Mouse (Mus musculus) large intestine, adult 2 months (tissue): Measurements from ENCODE around the gene Sh2d3c. TPM values are rescaled to one million over a fixed set of nuclear protein-coding genes. Genes with fewer than 3 reads are reported as not detected.
A peak's percentile ranks its signal among the peaks of the same experiment; 100 is the strongest.

Experiments used
- DNase-seq: peaks from one replicate; pipeline ENCODE4 v3.0.0-alpha.2; 2012; ENCODE audit warnings: low read depth, low spot score
- WGBS: fragments of 180-500 bp; shearing (Covaris S2); methylation state at CpG from one replicate; pipeline ENCODE4 v1.1.7; 2018; 5-methylcytosine and 5-hydroxymethylcytosine counted together
- polyA plus RNA-seq: library from polyadenylated mRNA; depleted of rRNA; stranded (reverse); fragments of >200 nt; gene quantifications from 2 replicates; pipeline ENCODE4 v1.2.3, GENCODE M21; 2012; rRNA removed

Gene Sh2d3c
- polyA plus RNA-seq, 1 experiment = 8.4 TPM

GRCm38 (mm10) chr2:32775359-32776074 is 54.7 kb downstream of the Sh2d3c start, which contains the start of the genes Ttc16 and Ptrh1:
Gene Ttc16, minus strand, starts transcription at chr2:32775633.
Gene Ptrh1, plus strand, starts transcription at chr2:32775786.
- WGBS = under 1% methylated on average over 46 of the region's 46 CpGs
- peak; percentile 91 for DNase-seq

DNA sequence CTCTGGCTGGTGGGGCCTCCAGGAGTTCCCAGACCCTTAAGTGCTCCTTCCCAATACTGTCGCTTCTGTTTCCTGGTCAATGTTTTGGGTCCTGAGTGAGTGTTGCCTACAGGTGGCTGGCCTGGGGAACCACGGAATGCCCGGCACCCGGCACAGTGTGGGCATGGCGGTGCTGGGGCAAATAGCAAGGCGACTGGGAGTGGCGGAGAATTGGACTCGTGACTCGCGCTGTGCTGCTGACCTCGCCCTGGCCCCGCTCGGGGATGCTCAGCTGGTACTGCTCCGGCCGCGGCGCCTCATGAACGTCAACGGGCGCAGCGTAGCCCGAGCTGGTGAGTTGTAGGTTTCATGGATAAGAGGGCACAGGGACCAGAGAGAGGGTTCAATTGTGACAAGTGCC is 55.3 kb downstream of the Sh2d3c start:
- DNase-seq = no peak

DNA sequence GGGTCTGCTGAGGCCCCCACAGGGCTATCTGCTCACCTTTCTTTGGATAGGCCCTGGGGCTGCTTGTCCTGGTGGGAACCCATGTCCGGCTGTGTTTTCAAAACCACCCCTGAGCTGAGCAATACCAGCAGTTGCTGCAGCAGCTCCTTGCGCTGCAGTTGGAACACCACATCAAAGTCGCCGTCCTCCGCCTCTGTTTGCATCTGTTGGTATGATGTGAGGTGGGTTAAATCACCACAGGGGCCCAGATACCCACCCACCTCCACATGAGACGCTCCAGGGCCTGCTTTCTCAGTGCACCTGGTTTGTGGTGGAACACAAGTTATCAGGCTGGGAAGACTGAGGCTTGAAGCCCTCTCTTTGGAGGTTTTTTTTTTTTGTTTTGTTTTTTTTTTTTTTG is 57.2 kb downstream of the Sh2d3c start:
- WGBS = 96% methylated on average over 6 of the region's 6 CpGs
- DNase-seq = no peak

More for the DNA sequence above, 55.3 kb downstream of the Sh2d3c start:
- WGBS = 21% methylated on average over 22 of the region's 22 CpGs

- 17% methylated on average over 8 of the region's 8 CpGs for WGBS
- no peak for DNase-seq
Observed at GRCm38 (mm10) chr2:32779131-32779530, 58.3 kb downstream of the Sh2d3c start.

GRCm38 (mm10) chr2:32779714-32780113 is 58.9 kb downstream of the Sh2d3c start:
- WGBS = 91% methylated on average over 6 of the region's 6 CpGs
- no peak for DNase-seq

GRCm38 (mm10) chr2:32781710-32782109 is 60.9 kb downstream of the Sh2d3c start:
- WGBS = 61% methylated on average over 6 of the region's 6 CpGs
- no peak for DNase-seq

- WGBS = 62% methylated on average over 4 of the region's 4 CpGs
Observed at GRCm38 (mm10) chr2:32784048-32784681, 63.3 kb downstream of the Sh2d3c start, which contains the start of gene Cfap157. Gene Cfap157, minus strand, starts transcription at chr2:32784428.

DNA sequence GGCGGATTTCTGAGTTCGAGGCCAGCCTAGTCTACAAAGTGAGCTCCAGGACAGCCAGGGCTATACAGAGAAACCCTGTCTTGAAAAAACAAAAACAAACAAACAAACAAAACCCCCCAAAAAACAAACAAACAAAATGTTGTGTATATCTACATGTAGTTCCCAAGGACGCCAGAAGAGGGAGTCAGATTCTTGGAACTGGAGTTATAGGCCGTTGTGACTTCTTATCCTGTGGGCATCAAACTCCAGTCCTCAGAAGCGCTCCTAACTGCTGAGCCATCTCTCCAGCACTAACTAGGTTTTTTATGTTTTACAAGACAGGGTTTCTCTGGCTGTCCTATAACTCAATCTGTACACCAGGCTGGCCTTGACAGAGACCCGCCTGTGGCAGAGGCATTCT is 66.3 kb downstream of the Sh2d3c start:
- 70% methylated on average over 6 of the region's 6 CpGs for WGBS
- no peak for DNase-seq

More at GRCm38 (mm10) chr2:32784048-32784681, 63.3 kb downstream of the Sh2d3c start, which contains the start of gene Cfap157:
- no peak for DNase-seq

GRCm38 (mm10) chr2:32788581-32788980 is 67.7 kb downstream of the Sh2d3c start:
- DNase-seq = no peak
- WGBS = 62% methylated on average over 2 of the region's 2 CpGs

DNA sequence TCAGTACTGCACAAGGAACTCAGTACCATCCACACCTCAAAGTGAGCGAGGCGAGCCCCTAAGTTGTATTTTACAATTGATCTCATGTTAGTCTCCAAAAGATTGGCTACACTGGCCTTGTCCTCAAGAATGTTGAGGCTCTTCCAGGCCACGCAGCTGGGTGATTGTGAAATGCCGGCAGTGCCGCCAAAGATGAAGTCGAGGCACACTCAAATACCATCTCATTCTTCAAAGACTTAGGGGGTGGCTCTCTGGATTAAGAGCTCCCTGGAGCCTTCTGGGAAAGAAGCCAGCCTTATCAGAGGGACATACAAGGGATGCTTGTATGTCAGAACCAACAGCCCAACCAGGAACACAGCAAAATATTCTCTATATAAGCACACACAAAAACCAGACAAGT is 70.4 kb downstream of the Sh2d3c start:
- WGBS = 70% methylated on average over 6 of the region's 6 CpGs
- no peak for DNase-seq

GRCm38 (mm10) chr2:32795748-32796418 is 75.0 kb downstream of the Sh2d3c start:
- DNase-seq = no peak
- 92% methylated on average over 13 of the region's 13 CpGs for WGBS

- DNase-seq = no peak
- 64% methylated on average over 10 of the region's 10 CpGs for WGBS
Observed at GRCm38 (mm10) chr2:32798251-32798962, 77.6 kb downstream of the Sh2d3c start.

Other genes with a start within 250 kb of the Sh2d3c start
- 37.4 and 44.5 TPM in 2 replicates for gene Fam102a, start 185.7 kb upstream of the Sh2d3c start, polyA plus RNA-seq
- gene Dpm2, start 150.2 kb upstream of the Sh2d3c start, polyA plus RNA-seq = 149 and 160 TPM in 2 replicates
- 0.11 and 0.48 TPM in 2 replicates for gene Pip5kl1, start 146.3 kb upstream of the Sh2d3c start, polyA plus RNA-seq
- 0.05 TPM in 1 of 2 replicates, not detected in the other for gene 9430097D07Rik, start 145.4 kb upstream of the Sh2d3c start, polyA plus RNA-seq
- 7.7 and 8.4 TPM in 2 replicates for gene St6galnac4, start 134.0 kb upstream of the Sh2d3c start, polyA plus RNA-seq
- gene St6galnac6, start 121.3 kb upstream of the Sh2d3c start, polyA plus RNA-seq = 15.7 and 16.3 TPM in 2 replicates
- 5.9 and 9.1 TPM in 2 replicates for gene Ak1, start 99.3 kb upstream of the Sh2d3c start, polyA plus RNA-seq
- gene Eng, start 74.5 kb upstream of the Sh2d3c start, polyA plus RNA-seq = 34.5 and 40.7 TPM in 2 replicates
- 31.5 TPM in 2 replicates for gene Fpgs, start 16.9 kb upstream of the Sh2d3c start, polyA plus RNA-seq
- gene Cdk9, start 8.0 kb upstream of the Sh2d3c start, polyA plus RNA-seq = 93.8 and 96.5 TPM in 2 replicates
- gene 6330409D20Rik, start 20.0 kb downstream of the Sh2d3c start, polyA plus RNA-seq = 0.14 TPM in 1 of 2 replicates, not detected in the other
- gene Tor2a, start 36.2 kb downstream of the Sh2d3c start, polyA plus RNA-seq = 93.7 and 110 TPM in 2 replicates
- gene Ttc16, start 54.6 kb downstream of the Sh2d3c start, polyA plus RNA-seq = 0.58 and 1.4 TPM in 2 replicates
- 17.4 and 30.9 TPM in 2 replicates for gene Ptrh1, start 54.7 kb downstream of the Sh2d3c start, polyA plus RNA-seq
- gene Cfap157, start 63.4 kb downstream of the Sh2d3c start, polyA plus RNA-seq = not detected in 2 replicates
- gene Stxbp1, start 126.2 kb downstream of the Sh2d3c start, polyA plus RNA-seq = 9.4 and 9.7 TPM in 2 replicates
- gene Fam129b, start 155.1 kb downstream of the Sh2d3c start, polyA plus RNA-seq = 28.7 and 29.1 TPM in 2 replicates
- gene Rpl12, start 240.5 kb downstream of the Sh2d3c start, polyA plus RNA-seq = 380 and 390 TPM in 2 replicates
- gene Lrsam1, start 240.6 kb downstream of the Sh2d3c start, polyA plus RNA-seq = 6.3 and 10.2 TPM in 2 replicates